Mouse (Mus musculus): ENCODE measurements at regions not wholly inside any gene's neighbourhood (a gene's known extent, or its start where the extent isn't known, plus 50 kb on each side); places are given as distances from the start of the nearest gene placed in this dataset.
"Not testable (repeated sequence)": the region's sequence is repeated elsewhere in the genome, so short reads cannot be mapped to it uniquely, and the experiment has no call there.

DNA sequence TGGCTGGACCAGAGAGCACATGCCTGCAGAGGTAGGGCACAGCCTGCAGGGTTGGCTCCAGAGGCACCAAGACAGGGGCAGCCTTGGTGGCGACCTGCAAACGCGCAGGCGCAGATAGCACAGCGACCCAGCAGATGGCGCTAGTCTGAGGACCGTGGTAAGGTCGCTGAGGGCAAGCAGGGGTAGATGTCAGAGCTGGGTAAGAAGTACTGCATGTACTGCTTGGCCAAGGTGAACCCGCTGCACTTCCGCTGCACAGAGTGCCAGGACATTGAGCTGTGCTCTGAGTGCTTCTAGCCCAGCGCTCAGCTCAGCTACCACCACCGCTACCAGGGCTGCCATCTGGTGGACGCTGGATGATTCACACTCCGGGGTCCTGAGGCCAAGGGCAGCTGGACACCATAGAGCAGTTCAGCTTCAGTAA, 68.3 kb downstream of the Hsp90b1 start:
- peak; percentile 73 to 76 for DNase-seq (ENCODE audit: low spot score in 2 of 2)

DNA sequence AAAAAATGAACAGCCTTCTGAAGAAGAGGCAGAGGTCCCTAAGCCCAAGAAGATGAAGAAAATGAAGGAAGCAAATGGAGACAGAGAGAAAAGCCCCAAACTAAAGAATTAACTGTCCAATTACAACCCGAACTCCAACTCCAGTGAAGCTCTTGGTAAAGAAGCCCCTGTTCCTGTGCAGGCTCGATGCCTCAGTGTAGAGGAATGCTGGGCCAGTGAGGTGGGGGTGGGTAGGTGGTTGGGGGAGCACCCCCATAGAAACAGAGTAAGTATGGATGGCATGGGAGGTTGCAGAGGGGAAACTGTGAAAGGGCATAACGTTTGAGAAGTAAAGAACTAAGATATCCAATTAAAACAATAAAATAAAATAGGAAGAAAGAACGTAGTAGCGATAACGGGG, 68.8 kb downstream of the Hsp90b1 start:
- DNase-seq (ENCODE audit: low spot score in 2 of 2), result not testable (repeated sequence)

DNA sequence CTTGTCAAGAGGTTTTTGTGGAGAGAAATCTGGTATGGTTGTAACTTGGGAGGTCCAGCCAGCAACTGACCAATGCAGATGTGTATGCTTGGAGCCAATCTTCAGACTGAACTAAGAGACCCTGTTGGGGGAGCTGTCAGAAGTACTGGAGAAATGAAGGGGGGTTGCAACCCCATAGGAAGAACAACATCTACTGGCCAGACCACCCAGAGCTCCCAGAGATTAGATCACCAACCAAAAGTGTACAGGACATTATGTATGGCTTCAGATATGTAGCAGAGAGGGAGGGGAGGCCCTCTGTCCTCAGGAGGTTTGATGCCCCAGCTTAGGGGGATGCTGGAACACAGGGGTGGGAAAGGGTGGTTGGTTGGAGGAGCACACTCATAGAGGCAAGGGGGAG, 78.6 kb downstream of the Hsp90b1 start:
- DNase-seq (ENCODE audit: low spot score in 2 of 2), result not testable (repeated sequence)

DNA sequence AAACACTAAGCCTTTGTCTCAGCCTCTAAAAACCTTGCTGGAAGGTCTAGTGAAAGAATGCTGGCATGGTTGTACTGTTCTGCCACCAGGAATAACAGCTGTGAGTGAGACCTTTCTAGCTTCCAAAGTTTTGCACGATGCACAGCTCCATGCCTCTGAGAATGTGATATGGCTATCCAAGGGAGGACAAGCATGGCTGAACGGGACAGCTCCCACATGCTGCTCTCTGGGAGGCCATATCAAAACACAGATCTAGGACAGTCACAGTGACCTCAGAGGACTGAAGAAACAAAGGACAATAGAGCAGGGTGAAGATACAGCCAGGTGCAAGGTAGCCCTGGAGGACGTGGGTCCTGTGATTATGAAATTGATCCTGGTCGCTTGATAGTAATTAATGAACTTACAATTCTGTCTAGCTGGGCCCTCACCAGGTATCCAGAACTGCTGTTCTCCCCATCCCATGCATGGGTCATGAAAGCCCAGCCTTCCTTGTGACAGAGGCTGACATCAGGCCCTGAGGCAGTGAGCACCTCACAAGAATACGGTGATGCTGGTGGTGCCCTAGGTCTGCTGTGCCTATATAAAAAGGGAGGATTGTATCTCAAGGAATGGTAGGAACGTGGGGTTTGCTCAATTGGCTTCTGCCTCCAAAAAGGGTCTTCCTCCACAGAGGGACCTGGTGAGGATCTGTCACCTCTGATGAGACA, 87.2 kb downstream of the Hsp90b1 start:
- not testable (repeated sequence) for DNase-seq (ENCODE audit: low spot score in 2 of 2)

DNA sequence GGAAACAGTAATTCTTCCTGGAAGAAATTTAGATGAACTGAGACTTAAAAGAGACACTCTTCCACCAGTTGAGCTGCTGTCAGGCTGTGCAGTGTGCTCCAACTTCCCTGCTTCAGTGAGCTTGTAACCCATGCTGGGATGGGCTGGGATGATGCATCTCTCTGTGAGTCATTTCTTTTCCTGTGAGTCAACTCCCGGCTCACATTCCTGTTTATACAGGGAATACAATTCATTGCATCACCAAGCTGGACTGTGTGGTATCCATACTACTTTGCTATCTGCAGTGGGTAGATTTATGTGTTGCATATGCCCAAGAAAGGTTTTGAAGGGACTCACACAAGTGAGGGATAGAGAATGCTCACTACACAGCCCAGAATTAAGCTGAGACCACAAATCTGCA, 93.0 kb downstream of the Hsp90b1 start:
- not testable (repeated sequence) for DNase-seq (ENCODE audit: low spot score in 2 of 2)

DNA sequence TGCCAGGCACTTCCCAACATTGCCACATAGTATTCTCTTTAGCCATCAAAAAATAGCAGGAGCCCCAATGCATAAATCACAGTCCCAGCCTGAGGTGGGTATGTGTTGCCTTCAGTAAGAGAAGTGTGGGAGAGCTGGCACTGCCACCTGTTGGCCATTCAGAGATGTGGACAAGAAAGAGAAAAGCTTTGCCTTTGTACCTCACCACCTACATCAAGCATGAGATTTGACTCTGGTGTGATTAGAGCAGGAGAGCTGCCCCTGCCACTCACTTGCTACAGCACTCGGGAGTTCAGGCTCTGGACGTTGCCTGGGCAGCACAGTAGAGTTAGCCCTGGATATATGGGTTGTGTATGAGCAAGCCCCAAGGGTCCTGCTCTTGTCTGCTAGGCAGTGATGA, 95.3 kb downstream of the Hsp90b1 start:
- DNase-seq (ENCODE audit: low spot score in 2 of 2), result peak in 1 of 2 experiments; percentile 11

DNA sequence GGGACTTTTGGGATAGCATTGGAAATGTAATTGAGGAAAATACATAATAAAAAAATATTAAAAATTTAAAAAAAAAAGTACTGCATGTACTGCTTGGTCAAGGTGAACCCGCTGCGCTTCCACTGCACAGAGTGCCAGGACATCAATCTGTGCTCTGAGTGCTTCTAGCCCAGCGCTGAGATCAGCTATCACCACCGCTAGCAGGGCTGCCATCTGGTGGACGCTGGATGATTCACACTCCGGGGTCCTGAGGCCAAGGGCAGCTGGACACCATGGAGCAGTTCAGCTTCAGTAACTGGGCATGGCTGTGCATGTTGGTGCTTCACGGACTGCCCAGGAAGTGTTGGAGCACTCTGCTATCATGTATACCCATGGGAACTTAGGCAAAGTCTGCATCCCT, 102.1 kb upstream of the Syn3 start:
- not testable (repeated sequence) for DNase-seq (ENCODE audit: low spot score in 2 of 2)

DNA sequence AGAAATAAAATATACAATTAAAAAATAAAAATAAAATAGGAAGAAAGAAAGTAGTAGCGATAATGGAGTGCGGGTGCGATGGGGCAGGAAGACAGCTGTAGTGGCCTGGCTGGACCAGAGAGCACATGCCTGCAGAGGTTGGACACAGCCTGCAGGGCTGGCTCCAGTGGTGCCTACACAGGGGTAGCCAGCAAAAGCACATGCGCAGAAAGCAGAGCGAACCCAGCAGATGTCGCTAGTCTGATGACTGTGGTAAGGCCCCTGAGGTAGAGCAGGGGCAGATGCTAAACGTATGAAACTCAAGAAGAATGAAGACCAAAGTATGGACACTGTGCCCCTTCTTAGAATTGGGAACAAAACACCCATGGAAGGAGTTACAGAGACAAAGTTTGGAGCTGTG, 101.3 kb upstream of the Syn3 start:
- not testable (repeated sequence) for DNase-seq (ENCODE audit: low spot score in 2 of 2)

DNA sequence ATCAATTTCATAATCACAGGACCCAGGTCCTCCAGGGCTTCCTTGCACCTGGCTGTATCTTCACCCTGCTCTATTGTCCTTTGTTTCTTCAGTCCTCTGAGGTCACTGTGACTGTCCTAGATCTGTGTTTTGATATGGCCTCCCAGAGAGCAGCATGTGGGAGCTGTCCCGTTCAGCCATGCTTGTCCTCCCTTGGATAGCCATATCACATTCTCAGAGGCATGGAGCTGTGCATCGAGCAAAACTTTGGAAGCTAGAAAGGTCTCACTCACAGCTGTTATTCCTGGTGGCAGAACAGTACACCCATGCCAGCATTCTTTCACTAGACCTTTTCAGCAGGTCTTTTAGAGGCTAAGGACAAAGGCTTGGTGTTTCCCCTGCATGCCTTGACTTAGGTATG, 91.5 kb upstream of the Syn3 start:
- DNase-seq (ENCODE audit: low spot score in 2 of 2), result not testable (repeated sequence)

DNA sequence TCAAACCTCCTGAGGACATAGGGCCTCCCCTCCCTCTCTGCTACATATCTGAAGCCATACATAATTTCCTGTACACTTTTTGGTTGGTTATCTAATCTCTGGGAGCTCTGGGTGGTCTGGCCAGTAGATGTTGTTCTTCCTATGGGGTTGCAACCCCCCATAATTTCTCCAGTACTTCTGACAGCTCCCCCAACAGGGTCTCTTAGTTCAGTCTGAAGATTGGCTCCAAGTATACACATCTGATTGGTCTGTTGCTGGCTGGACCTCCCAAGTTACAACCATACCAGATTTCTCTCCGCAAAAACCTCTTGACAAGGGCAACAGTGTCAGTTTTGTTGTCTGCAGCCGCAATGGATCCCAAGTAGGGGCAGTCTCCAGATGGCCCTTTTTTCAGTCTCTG, 68.2 kb upstream of the Syn3 start:
- not testable (repeated sequence) for DNase-seq (ENCODE audit: low spot score in 2 of 2)

DNA sequence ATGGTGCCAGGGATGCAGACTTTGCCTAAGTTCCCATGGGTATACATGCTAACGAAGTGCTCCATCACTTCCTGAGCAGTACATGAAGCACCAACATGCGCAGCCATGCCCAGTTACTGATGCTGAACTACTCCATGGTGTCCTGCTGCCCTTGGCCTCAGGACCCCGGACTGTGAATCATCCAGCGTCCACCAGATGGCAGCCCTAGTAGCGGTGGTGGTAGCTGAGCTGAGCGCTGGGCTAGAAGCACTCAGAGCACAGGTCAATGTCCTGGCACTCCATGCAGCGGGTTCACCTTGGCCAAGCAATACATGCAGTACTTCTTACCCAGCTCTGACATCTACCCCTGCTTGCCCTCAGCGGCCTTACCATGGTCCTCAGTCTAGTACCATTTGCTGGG, 57.1 kb upstream of the Syn3 start:
- DNase-seq (ENCODE audit: low spot score in 2 of 2), result no peak
